Mouse (Mus musculus) forebrain, embryonic 12.5 days (tissue): ENCODE data around the gene Onecut3. TPM values are rescaled to one million over a fixed set of nuclear protein-coding genes. Genes with fewer than 3 reads are reported as not detected.

Source experiments
- ATAC-seq: fragments of 200-750 bp; cut with Nextera tagmentation; 2 replicates; pipeline ENCODE4 v1.8.0; 2017; ENCODE audit warnings: moderate TSS enrichment; ENCODE audit not compliant: low FRiP score
- H3K27ac ChIP-seq: fragments of 300-500 bp; sonication (generic); 2 replicates; pipeline ENCODE4 v1.5.1; 2016; ENCODE audit warnings: mild to moderate bottlenecking
- H3K27me3 ChIP-seq: fragments of 300-500 bp; sonication (generic); 2 replicates; pipeline ENCODE4 v1.6.1; 2016; ENCODE audit warnings: mild to moderate bottlenecking
- H3K36me3 ChIP-seq: fragments of 300-500 bp; sonication (generic); replicated peaks from 2 replicates; pipeline ENCODE4 v1.6.1; 2016; ENCODE audit warnings: mild to moderate bottlenecking
- H3K4me1 ChIP-seq: fragments of 300-500 bp; sonication (generic); 2 replicates; pipeline ENCODE4 v1.6.1; 2016
- H3K4me2 ChIP-seq: fragments of 300-500 bp; sonication (generic); 2 replicates; pipeline ENCODE4 v1.6.1; 2016; ENCODE audit warnings: mild to moderate bottlenecking, moderate library complexity
- H3K4me3 ChIP-seq: fragments of 300-500 bp; sonication (generic); replicated peaks from 2 replicates; pipeline ENCODE4 v1.5.1; 2016; ENCODE audit warnings: mild to moderate bottlenecking
- H3K9ac ChIP-seq: fragments of 300-500 bp; sonication (generic); 2 replicates; pipeline ENCODE4 v1.6.1; 2016; ENCODE audit warnings: mild to moderate bottlenecking
- H3K9me3 ChIP-seq: fragments of 300-500 bp; sonication (generic); 2 replicates; pipeline ENCODE4 v1.6.1; 2016
- WGBS: fragments of 180-500 bp; shearing (Covaris S2); methylation state at CpG from one replicate; pipeline ENCODE4 v1.1.7; 2016; 5-methylcytosine and 5-hydroxymethylcytosine counted together
- polyA plus RNA-seq: library from polyadenylated mRNA; unstranded; fragments of >200 nt; fragmentation: Nextera tagmentation; extraction: Ambion mirVana; gene quantifications from 2 replicates; pipeline ENCODE4 v1.2.1, GENCODE M21; 2016

Gene Onecut3
- polyA plus RNA-seq, 1 experiment from 2014 or later = 0.83 TPM

- H3K9ac ChIP-seq = no peak overlapping the region
- no peaks in the 10 kb centered on the region for H3K27me3 ChIP-seq
- H3K4me3 ChIP-seq = no peak overlapping the region; the same call in 1 of the 2 replicates
- H3K4me1 ChIP-seq = peaks cover 41% of the 10 kb centered on the region
- no peak overlapping the region for H3K27ac ChIP-seq
- H3K9me3 ChIP-seq = no peaks in the 10 kb centered on the region
- ATAC-seq = no peak
- 91% methylated on average over 7 of the region's 7 CpGs for whole genome bisulfite sequencing
- no peak overlapping the region for H3K4me2 ChIP-seq
- H3K36me3 ChIP-seq = no peaks in the 10 kb centered on the region
Observed at GRCm38 (mm10) chr10:80559431-80559830, 64.8 kb downstream of the Onecut3 start.

GRCm38 (mm10) chr10:80560621-80561020 lies 66.0 kb downstream of the Onecut3 start:
- H3K27me3 ChIP-seq = no peaks in the 10 kb centered on the region
- peak overlapping the region; percentile 99 for H3K4me3 ChIP-seq
- H3K27ac ChIP-seq = no peak overlapping the region
- no peaks in the 10 kb centered on the region for H3K36me3 ChIP-seq
- H3K4me2 ChIP-seq = peak overlapping the region; percentile 95
- ATAC-seq = 0 out of 2 replicates have a peak, but pooled peaks have one; percentile 1
- peak overlapping the region; percentile 91 for H3K9ac ChIP-seq
- 3% methylated on average over 13 of the region's 13 CpGs for WGBS
- H3K9me3 ChIP-seq = no peaks in the 10 kb centered on the region
- peaks cover 41% of the 10 kb centered on the region for H3K4me1 ChIP-seq

GRCm38 (mm10) chr10:80561116-80561944 lies 66.7 kb downstream of the Onecut3 start, which contains the start of gene Rexo1:
TSS of gene Rexo1 (minus strand) at chr10:80561560.
- no peaks in the 10 kb centered on the region for H3K27me3 ChIP-seq
- H3K4me3 ChIP-seq = peak within 1 kb of the TSS; percentile 99
- peak within 1 kb of the TSS; percentile 95 for H3K4me2 ChIP-seq
- peak within 1 kb of the TSS; percentile 91 for H3K27ac ChIP-seq
- H3K9ac ChIP-seq = peak within 1 kb of the TSS; percentile 91
- peaks cover 43% of the 10 kb centered on the region for H3K4me1 ChIP-seq
- under 1% methylated on average over 72 of the region's 72 CpGs for WGBS
- peak; percentile 82 for ATAC-seq
- no peaks in the 10 kb centered on the region for H3K36me3 ChIP-seq
- H3K9me3 ChIP-seq = no peaks in the 10 kb centered on the region

- H3K4me3 ChIP-seq = no peak overlapping the region
- no peaks in the 10 kb centered on the region for H3K27me3 ChIP-seq
- peaks cover 42% of the 10 kb centered on the region for H3K4me1 ChIP-seq
- H3K27ac ChIP-seq = peak overlapping the region; percentile 80
- peaks cover 12% of the 10 kb centered on the region for H3K36me3 ChIP-seq
- 16% methylated on average over 17 of the region's 17 CpGs for WGBS
- no peak overlapping the region for H3K9ac ChIP-seq
- H3K9me3 ChIP-seq = no peaks in the 10 kb centered on the region
- ATAC-seq = peak; percentile 70
- peak overlapping the region; percentile 35 for H3K4me2 ChIP-seq
Observed at GRCm38 (mm10) chr10:80566375-80567092, 71.9 kb downstream of the Onecut3 start.

Other genes with a start within 250 kb of the Onecut3 start
- gene Ndufs7, start 245.7 kb upstream of the Onecut3 start, polyA plus RNA-seq = 201 and 216 TPM in 2 replicates
- 15.9 and 19.0 TPM in 2 replicates for gene Gamt, start 233.8 kb upstream of the Onecut3 start, polyA plus RNA-seq
- 65.1 and 69.7 TPM in 2 replicates for gene Dazap1, start 233.3 kb upstream of the Onecut3 start, polyA plus RNA-seq
- gene Rps15, start 202.4 kb upstream of the Onecut3 start, polyA plus RNA-seq = 708 and 760 TPM in 2 replicates
- gene Apc2, start 198.9 kb upstream of the Onecut3 start, polyA plus RNA-seq = 144 and 165 TPM in 2 replicates
- 42.6 and 44.4 TPM in 2 replicates for gene 2310011J03Rik, start 174.3 kb upstream of the Onecut3 start, polyA plus RNA-seq
- 3.7 and 3.8 TPM in 2 replicates for gene Pcsk4, start 165.3 kb upstream of the Onecut3 start, polyA plus RNA-seq
- 4.1 and 4.4 TPM in 2 replicates for gene Reep6, start 164.9 kb upstream of the Onecut3 start, polyA plus RNA-seq
- gene Adamtsl5, start 146.4 kb upstream of the Onecut3 start, polyA plus RNA-seq = 0.17 and 0.55 TPM in 2 replicates
- gene Plk5, start 138.4 kb upstream of the Onecut3 start, polyA plus RNA-seq = 0.23 and 0.40 TPM in 2 replicates
- gene Mex3d, start 107.2 kb upstream of the Onecut3 start, polyA plus RNA-seq = 17.3 and 21.3 TPM in 2 replicates
- 312 and 327 TPM in 2 replicates for gene Mbd3, start 95.3 kb upstream of the Onecut3 start, polyA plus RNA-seq
- gene Uqcr11, start 88.0 kb upstream of the Onecut3 start, polyA plus RNA-seq = 371 and 400 TPM in 2 replicates
- gene Tcf3, start 61.2 kb upstream of the Onecut3 start, polyA plus RNA-seq = 203 and 205 TPM in 2 replicates
- 0.46 and 0.64 TPM in 2 replicates for gene Atp8b3, start 44.3 kb downstream of the Onecut3 start, polyA plus RNA-seq
- gene Rexo1, start 66.7 kb downstream of the Onecut3 start, polyA plus RNA-seq = 31.0 and 36.0 TPM in 2 replicates
- gene Klf16, start 82.5 kb downstream of the Onecut3 start, polyA plus RNA-seq = 8.7 and 9.5 TPM in 2 replicates
- gene Abhd17a, start 95.5 kb downstream of the Onecut3 start, polyA plus RNA-seq = 84.2 and 89.6 TPM in 2 replicates
- 63.7 and 67.8 TPM in 2 replicates for gene Scamp4, start 108.0 kb downstream of the Onecut3 start, polyA plus RNA-seq
- gene Adat3, start 108.0 kb downstream of the Onecut3 start, polyA plus RNA-seq = 5.3 and 6.0 TPM in 2 replicates
- gene Gm49322, start 111.2 kb downstream of the Onecut3 start, polyA plus RNA-seq = 5.9 and 6.6 TPM in 2 replicates
- 146 and 161 TPM in 2 replicates for gene Csnk1g2, start 128.0 kb downstream of the Onecut3 start, polyA plus RNA-seq
- gene Btbd2, start 162.2 kb downstream of the Onecut3 start, polyA plus RNA-seq = 84.3 and 85.1 TPM in 2 replicates
- gene Mknk2, start 183.3 kb downstream of the Onecut3 start, polyA plus RNA-seq = 74.4 and 75.4 TPM in 2 replicates
- 52.4 and 54.1 TPM in 2 replicates for gene Mob3a, start 207.1 kb downstream of the Onecut3 start, polyA plus RNA-seq
- gene Izumo4, start 207.3 kb downstream of the Onecut3 start, polyA plus RNA-seq = 20.6 and 21.6 TPM in 2 replicates
- 87.5 and 89.3 TPM in 2 replicates for gene Ap3d1, start 247.4 kb downstream of the Onecut3 start, polyA plus RNA-seq